Mouse (Mus musculus): ENCODE results near the gene Ston2.
"Not testable (repeated sequence)": the region's sequence is repeated elsewhere in the genome, so short reads cannot be mapped to it uniquely, and the experiment has no call there.

The Ston2 gene

GRCm38 (mm10) chr12:91749543-91750184 lies 38.5 kb downstream of the Ston2 start:
- no peak for DNase-seq (ENCODE audit: low spot score)

GRCm38 (mm10) chr12:91748241-91748865 lies 39.8 kb downstream of the Ston2 start:
- no peak for DNase-seq (ENCODE audit: low spot score)

- not testable (repeated sequence) for DNase-seq (ENCODE audit: low spot score)
Measured at GRCm38 (mm10) chr12:91746839-91747238, 41.3 kb downstream of the Ston2 start.

GRCm38 (mm10) chr12:91745758-91746290 lies 42.4 kb downstream of the Ston2 start:
- DNase-seq (ENCODE audit: low spot score) = no peak

GRCm38 (mm10) chr12:91744091-91744490 lies 44.1 kb downstream of the Ston2 start:
- DNase-seq (ENCODE audit: low spot score) = no peak

- no peak for DNase-seq (ENCODE audit: low spot score)
Measured at GRCm38 (mm10) chr12:91742916-91743315, 45.3 kb downstream of the Ston2 start.

- no peak for DNase-seq (ENCODE audit: low spot score)
Measured at GRCm38 (mm10) chr12:91738381-91738780, 49.8 kb downstream of the Ston2 start.

GRCm38 (mm10) chr12:91736221-91736980 lies 51.8 kb downstream of the Ston2 start:
- no peak for DNase-seq (ENCODE audit: low spot score)

GRCm38 (mm10) chr12:91734246-91735027 lies 53.8 kb downstream of the Ston2 start:
- DNase-seq (ENCODE audit: low spot score) = peak; percentile 41

- DNase-seq (ENCODE audit: low spot score) = no peak
Measured at GRCm38 (mm10) chr12:91732729-91733448, 55.3 kb downstream of the Ston2 start.

GRCm38 (mm10) chr12:91726202-91726601 lies 62.0 kb downstream of the Ston2 start:
- DNase-seq (ENCODE audit: low spot score) = no peak

GRCm38 (mm10) chr12:91723912-91724311 lies 64.3 kb downstream of the Ston2 start:
- DNase-seq (ENCODE audit: low spot score) = no peak

GRCm38 (mm10) chr12:91719134-91719533 lies 69.1 kb downstream of the Ston2 start:
- DNase-seq (ENCODE audit: low spot score) = no peak

- no peak for DNase-seq (ENCODE audit: low spot score)
Measured at GRCm38 (mm10) chr12:91715686-91716085, 72.5 kb downstream of the Ston2 start.

- DNase-seq (ENCODE audit: low spot score) = no peak
Measured at GRCm38 (mm10) chr12:91713358-91713757, 74.8 kb downstream of the Ston2 start.

GRCm38 (mm10) chr12:91711655-91712054 lies 76.5 kb downstream of the Ston2 start:
- DNase-seq (ENCODE audit: low spot score) = no peak

GRCm38 (mm10) chr12:91710876-91711275 lies 77.3 kb downstream of the Ston2 start:
- DNase-seq (ENCODE audit: low spot score) = no peak

- no peak for DNase-seq (ENCODE audit: low spot score)
Measured at GRCm38 (mm10) chr12:91709634-91710033, 78.6 kb downstream of the Ston2 start.

GRCm38 (mm10) chr12:91709232-91709631 lies 79.0 kb downstream of the Ston2 start:
- DNase-seq (ENCODE audit: low spot score) = no peak

- DNase-seq (ENCODE audit: low spot score) = no peak
Measured at GRCm38 (mm10) chr12:91707807-91708206, 80.4 kb downstream of the Ston2 start.

GRCm38 (mm10) chr12:91703533-91703932 lies 84.7 kb downstream of the Ston2 start:
- no peak for DNase-seq (ENCODE audit: low spot score)
